Mouse (Mus musculus): ENCODE results near the gene Tpra1. TPM values are rescaled to one million over a fixed set of nuclear protein-coding genes. Genes with fewer than 3 reads are reported as not detected.
A peak's percentile ranks its signal among the peaks of the same experiment; 100 is the strongest.

The Tpra1 gene
- polyA plus RNA-seq, 1 experiment, result not detected

DNA sequence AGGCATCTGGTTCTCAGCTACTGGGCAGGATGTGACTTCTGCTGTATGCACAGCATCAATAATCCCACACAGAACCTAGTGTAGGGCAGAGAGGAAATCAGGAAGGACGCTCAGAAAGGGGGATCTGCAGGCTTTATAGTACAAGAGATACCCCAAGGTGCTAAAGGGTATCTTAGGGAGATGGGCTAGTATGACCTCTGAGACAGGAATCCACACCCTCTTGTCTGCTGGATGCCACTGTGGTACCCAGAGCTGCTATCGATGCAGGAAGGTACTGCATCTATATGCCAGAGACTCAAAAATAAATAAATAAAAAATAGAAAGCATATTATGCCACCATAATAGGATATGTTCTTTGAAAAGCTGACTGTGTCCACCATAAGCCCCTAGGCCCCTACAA is 2.4 kb upstream of the Tpra1 start:
- Histone ChIP-seq H3K4me1 (ENCODE audit: control insufficient read depth, insufficient read depth, low read length) (peaks cover 24% of the 10 kb centered on the region), H3K27ac (ENCODE audit: insufficient read depth, low read depth, low read length) (no peak overlapping the region), H3K4me3 (ENCODE audit: insufficient read depth, low read depth, low read length) (no peak overlapping the region)
- TF ChIP-seq CTCF (IDR thresholded peaks at IDR 0.05; ENCODE audit: insufficient read depth, low read depth, low read length) (no peak), POLR2A (IDR thresholded peaks at IDR 0.05; ENCODE audit: insufficient read depth, low read depth, low read length) (no peak)
- WGBS, result 92% methylated on average over 2 of the region's 2 CpGs

DNA sequence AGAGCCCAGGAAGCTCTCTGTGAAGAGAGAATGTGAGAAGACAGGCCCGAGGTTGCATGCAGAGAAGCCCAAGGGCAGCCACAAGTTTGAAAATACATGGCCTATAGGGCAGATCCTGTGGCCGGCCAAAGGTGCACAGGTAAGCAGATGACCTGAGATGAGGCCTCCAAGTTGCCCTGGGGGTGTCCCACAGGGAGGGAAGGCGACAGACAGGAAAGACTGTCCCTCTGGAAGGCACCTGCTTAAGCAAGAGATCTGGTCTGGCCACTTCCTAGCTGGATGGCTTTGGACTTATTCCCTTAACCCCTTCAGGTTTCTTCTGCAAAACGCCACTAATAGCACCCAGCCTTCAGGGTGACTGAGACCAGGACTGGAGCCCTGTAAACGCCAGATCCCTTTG is 580 bp upstream of the Tpra1 start:
- peak overlapping the region; percentile 41; the same call in 1 of the 2 replicates for H3K27ac ChIP-seq (ENCODE audit: insufficient read depth, low read depth, low read length)
- peaks cover 31% of the 10 kb centered on the region for H3K4me1 ChIP-seq (ENCODE audit: control insufficient read depth, insufficient read depth, low read length)
- H3K4me3 ChIP-seq (ENCODE audit: insufficient read depth, low read depth, low read length), result peak overlapping the region; percentile 65
- TF ChIP-seq POLR2A (IDR thresholded peaks at IDR 0.05; ENCODE audit: insufficient read depth, low read depth, low read length) (no peak), CTCF (IDR thresholded peaks at IDR 0.05; ENCODE audit: insufficient read depth, low read depth, low read length) (no peak)
- WGBS, result 2% methylated on average over 5 of the region's 5 CpGs

DNA sequence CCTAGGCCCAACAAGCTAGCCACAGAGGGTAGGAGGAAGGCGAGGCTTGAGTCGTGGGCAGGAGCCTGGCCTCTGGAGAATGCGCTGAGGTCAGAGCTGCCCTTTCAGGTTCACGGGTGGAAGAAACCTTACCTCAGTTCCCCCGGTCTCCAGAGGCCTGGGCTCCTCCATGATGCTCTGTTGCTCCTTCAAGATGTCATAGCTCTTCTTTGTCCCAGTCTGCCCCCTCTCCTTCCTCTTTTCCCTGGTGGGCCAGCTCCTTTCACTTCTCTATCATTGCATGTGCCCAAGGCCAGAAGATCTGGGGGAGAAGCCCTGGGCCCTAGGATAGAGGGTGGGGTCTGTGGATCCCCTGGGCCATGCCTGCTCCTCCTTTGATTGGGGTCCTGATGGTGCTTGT is 1.7 kb downstream of the Tpra1 start:
- peaks cover 31% of the 10 kb centered on the region for H3K4me1 ChIP-seq (ENCODE audit: control insufficient read depth, insufficient read depth, low read length)
- no peak for TF ChIP-seq CTCF (IDR thresholded peaks at IDR 0.05; ENCODE audit: insufficient read depth, low read depth, low read length)
- no peak for TF ChIP-seq POLR2A (IDR thresholded peaks at IDR 0.05; ENCODE audit: insufficient read depth, low read depth, low read length)
- WGBS, result 74% methylated on average over 5 of the region's 5 CpGs
- 0 out of 2 replicates have a peak overlapping the region, but pooled peaks have one; percentile 2 for H3K4me3 ChIP-seq (ENCODE audit: insufficient read depth, low read depth, low read length)
- H3K27ac ChIP-seq (ENCODE audit: insufficient read depth, low read depth, low read length), result no peak overlapping the region

DNA sequence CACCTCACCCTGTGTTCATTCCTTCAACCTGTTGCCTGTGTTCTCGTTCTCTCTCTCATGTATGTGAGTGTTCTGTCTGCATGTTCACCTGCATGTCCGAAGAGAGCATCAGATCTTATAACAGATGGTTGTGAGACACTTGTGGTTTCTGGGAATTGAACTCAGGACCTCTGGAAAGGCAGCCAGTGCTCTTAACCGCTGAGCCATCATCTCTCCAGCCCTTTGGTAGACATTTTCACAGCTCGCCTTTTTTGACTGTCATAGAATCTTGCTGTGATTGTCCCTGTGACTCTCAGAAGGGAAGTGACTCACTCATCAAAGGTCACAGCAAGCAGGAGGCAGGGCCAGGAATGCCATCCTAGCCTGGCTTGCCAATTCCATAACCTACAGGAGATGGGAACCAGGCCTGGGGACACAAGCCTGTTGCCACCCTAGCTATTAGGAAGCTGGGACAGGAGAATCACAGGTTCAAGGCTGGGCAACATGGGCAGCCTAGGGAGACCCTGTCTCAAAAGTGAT is 2.5 kb downstream of the Tpra1 start:
- 83% methylated on average over 4 of the region's 4 CpGs for WGBS
- no peak overlapping the region for H3K27ac ChIP-seq (ENCODE audit: insufficient read depth, low read depth, low read length)
- H3K4me3 ChIP-seq (ENCODE audit: insufficient read depth, low read depth, low read length), result no peak overlapping the region
- TF ChIP-seq POLR2A (IDR thresholded peaks at IDR 0.05; ENCODE audit: insufficient read depth, low read depth, low read length), result no peak
- no peak for TF ChIP-seq CTCF (IDR thresholded peaks at IDR 0.05; ENCODE audit: insufficient read depth, low read depth, low read length)
- peaks cover 31% of the 10 kb centered on the region for H3K4me1 ChIP-seq (ENCODE audit: control insufficient read depth, insufficient read depth, low read length)

DNA sequence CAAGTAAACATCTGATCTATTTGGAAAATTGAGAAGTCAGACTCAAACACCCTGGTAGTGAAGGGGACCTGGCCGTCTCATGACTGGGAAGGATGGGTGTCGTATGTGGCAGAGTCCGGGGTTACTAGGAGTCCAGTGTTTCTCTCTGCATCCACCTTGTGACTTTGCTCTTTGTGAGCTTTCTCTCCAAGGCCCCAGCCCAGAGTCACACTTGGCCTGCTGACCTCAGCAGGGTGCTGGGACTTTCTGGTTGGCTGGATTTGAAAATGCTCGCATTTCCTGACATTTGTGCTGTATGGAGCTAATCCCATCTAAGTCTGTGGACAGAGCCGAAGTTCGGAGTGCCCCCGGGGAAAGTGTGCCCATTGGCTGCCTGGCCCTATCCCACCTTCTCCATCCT is 3.0 kb downstream of the Tpra1 start:
- Histone ChIP-seq H3K4me3 (ENCODE audit: insufficient read depth, low read depth, low read length) (no peak overlapping the region), H3K27ac (ENCODE audit: insufficient read depth, low read depth, low read length) (no peak overlapping the region), H3K4me1 (ENCODE audit: control insufficient read depth, insufficient read depth, low read length) (peaks cover 31% of the 10 kb centered on the region)
- no peak for TF ChIP-seq CTCF (IDR thresholded peaks at IDR 0.05; ENCODE audit: insufficient read depth, low read depth, low read length)
- no peak for TF ChIP-seq POLR2A (IDR thresholded peaks at IDR 0.05; ENCODE audit: insufficient read depth, low read depth, low read length)
- 84% methylated on average over 7 of the region's 7 CpGs for WGBS

DNA sequence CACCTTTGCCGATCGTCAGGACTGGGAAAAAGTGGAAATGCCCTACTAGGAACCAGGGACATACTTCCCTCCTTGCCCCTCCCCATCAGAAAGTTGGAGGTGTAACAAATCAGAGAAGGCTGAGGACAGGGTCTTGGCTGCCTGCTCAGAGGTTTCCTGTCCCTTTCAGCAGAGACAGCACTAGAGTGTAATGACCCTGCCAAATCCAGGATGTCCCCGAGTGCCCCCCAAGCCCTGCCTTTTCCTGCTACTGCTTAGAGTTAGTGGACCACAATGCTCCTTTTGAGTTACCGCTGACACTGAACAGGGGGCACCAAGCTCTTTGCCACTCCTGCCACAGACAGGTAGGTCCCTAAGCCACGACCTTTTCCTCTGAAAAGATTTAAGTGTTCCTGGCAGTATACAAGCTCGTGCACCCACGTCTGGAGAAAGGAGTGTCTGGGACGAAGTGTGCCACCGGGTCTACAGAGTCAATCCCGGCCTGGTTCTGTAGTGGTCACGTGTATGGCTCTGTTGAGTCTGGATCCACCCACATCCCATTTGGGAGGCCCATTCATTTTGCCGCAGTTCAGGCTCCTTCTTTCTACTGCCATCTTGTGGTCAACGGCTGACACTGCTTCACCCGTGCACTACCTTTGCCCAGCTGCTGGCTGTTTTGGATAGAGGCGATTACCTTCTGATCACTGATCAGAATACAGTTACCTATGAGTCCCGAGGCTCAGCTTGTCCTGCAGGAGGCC is 4.5 kb downstream of the Tpra1 start:
- 20% methylated on average over 16 of the region's 16 CpGs for WGBS
- TF ChIP-seq POLR2A (IDR thresholded peaks at IDR 0.05; ENCODE audit: insufficient read depth, low read depth, low read length), result no peak
- peak; percentile 53 for TF ChIP-seq CTCF (IDR thresholded peaks at IDR 0.05; ENCODE audit: insufficient read depth, low read depth, low read length)
- Histone ChIP-seq H3K27ac (ENCODE audit: insufficient read depth, low read depth, low read length) (no peak overlapping the region), H3K4me3 (ENCODE audit: insufficient read depth, low read depth, low read length) (no peak overlapping the region), H3K4me1 (ENCODE audit: control insufficient read depth, insufficient read depth, low read length) (peaks cover 27% of the 10 kb centered on the region)

DNA sequence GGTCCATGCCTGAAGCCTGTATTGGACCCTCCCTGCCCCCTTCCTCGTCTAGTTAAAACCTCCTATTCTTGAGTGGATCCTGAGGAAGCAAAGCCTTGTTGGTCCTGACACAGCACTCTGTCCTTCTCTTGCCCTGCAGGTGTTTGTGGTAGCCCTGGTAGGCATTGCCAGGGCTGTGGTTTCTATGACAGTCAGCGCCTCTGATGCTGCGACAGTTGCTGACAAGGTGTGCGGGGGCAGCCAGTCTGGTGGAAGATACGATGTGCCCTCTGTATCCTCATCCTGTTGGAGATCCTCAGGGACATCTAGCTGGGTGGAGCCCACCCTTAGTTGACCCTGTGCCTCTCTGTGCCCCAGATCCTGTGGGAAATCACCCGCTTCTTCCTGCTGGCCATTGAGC is 7.1 kb downstream of the Tpra1 start:
- no peak for TF ChIP-seq CTCF (IDR thresholded peaks at IDR 0.05; ENCODE audit: insufficient read depth, low read depth, low read length)
- TF ChIP-seq POLR2A (IDR thresholded peaks at IDR 0.05; ENCODE audit: insufficient read depth, low read depth, low read length), result no peak
- Histone ChIP-seq H3K4me3 (ENCODE audit: insufficient read depth, low read depth, low read length) (no peak overlapping the region), H3K27ac (ENCODE audit: insufficient read depth, low read depth, low read length) (no peak overlapping the region), H3K4me1 (ENCODE audit: control insufficient read depth, insufficient read depth, low read length) (peaks cover 15% of the 10 kb centered on the region; the same call in 1 of the 2 replicates)
- WGBS, result 94% methylated on average over 6 of the region's 6 CpGs

DNA sequence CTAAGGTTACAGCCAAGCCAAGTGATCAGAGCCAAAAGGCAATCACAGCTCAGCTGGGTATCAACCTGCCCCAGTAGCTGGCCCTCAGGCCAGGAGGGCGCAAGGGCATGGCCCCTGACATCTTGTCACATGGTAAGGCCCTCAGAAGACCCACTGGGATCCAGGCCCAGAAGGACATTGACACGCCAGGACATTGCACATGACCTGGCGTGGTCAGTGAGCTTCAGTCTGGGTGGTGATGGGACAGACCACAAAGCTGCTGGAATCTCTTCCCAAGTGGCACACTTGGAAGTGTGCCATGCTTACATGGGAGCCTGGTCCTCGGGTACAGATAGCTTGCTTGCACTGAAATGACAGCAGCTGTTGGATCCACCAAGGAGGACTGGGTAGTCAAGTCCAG is 11.0 kb downstream of the Tpra1 start:
- 75% methylated on average over 4 of the region's 4 CpGs for WGBS
- TF ChIP-seq POLR2A (IDR thresholded peaks at IDR 0.05; ENCODE audit: insufficient read depth, low read depth, low read length), result no peak
- TF ChIP-seq CTCF (IDR thresholded peaks at IDR 0.05; ENCODE audit: insufficient read depth, low read depth, low read length), result no peak

DNA sequence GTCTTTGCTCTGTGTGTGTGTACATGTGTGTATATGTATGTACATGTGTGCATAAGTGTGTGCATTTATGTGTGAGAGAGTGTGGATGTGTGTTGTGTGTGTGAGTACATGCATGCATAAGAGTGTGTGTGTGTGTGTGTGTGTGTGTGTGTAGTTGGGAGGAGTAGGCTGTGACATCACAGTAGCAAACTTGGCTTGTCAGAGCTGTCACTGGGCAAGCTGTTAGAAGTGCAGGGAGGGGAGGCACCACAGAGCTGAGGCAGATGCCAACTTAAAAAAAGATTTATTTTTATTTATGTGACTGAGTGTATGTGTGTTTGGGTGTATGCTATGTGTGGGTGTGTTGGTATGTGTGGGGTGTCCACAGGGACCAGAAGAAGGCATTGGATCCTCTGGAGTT is 11.4 kb downstream of the Tpra1 start:
- Histone ChIP-seq H3K4me3 (ENCODE audit: insufficient read depth, low read depth, low read length) (no peak overlapping the region), H3K27ac (ENCODE audit: insufficient read depth, low read depth, low read length) (no peak overlapping the region), H3K4me1 (ENCODE audit: control insufficient read depth, insufficient read depth, low read length) (no peaks in the 10 kb centered on the region)
- TF ChIP-seq POLR2A (IDR thresholded peaks at IDR 0.05; ENCODE audit: insufficient read depth, low read depth, low read length) (no peak), CTCF (IDR thresholded peaks at IDR 0.05; ENCODE audit: insufficient read depth, low read depth, low read length) (no peak)

More for the DNA sequence above, 11.0 kb downstream of the Tpra1 start:
- no peak overlapping the region for H3K4me3 ChIP-seq (ENCODE audit: insufficient read depth, low read depth, low read length)
- H3K27ac ChIP-seq (ENCODE audit: insufficient read depth, low read depth, low read length), result no peak overlapping the region
- H3K4me1 ChIP-seq (ENCODE audit: control insufficient read depth, insufficient read depth, low read length), result no peaks in the 10 kb centered on the region
